ENCODE assay signal across 10 mouse cellular contexts in the genomic region with DNA sequence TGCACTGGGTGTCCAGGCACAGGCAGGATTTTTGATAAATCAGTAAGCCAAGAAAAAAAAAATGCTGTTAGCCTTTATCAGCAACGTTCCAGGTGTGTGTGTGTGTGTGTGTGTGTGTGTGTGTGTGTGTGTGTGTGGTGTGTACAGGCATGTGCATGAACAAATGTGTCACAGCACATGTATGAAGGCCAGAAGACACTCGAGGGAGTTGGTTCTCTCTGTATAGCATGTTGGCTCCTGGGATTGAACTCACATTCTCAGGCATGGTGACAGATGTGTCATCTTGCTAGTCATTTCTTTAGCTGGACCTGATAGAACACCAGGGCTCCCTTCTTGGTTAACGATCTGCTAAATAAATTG.
A peak's percentile ranks its signal among the peaks of the same experiment; 100 is the strongest.
DNase-seq lines count a peak whose midpoint lies in the region; ATAC-seq and TF ChIP-seq lines count a peak whose summit lies in the region.
"Had no signal": no experiment of that assay in that cellular context is flagged by ENCODE, and none has a peak within 500 bp of the region (broad histone marks: within the 10 kb centered on the region; RNA-seq: fewer than 3 reads in every experiment).

No protein-coding gene starts in this region.

- no peak for TF ChIP-seq CTCF in G1E (IDR thresholded peaks at IDR 0.05; ENCODE audit: low read depth, low read length)
- TF ChIP-seq CTCF in kidney, adult 2 months (conservative IDR thresholded peaks at IDR 0.05; ENCODE audit: insufficient read depth, insufficient read length, low read depth, low read length) = no peak

- H3K9me3 ChIP-seq in intestine, embryonic 14.5 days (ENCODE audit: control insufficient read depth, low read length) = no peaks in the 10 kb centered on the region
- H3K9me3 ChIP-seq in intestine, embryonic 16.5 days (ENCODE audit: control insufficient read depth, low read length) = no peaks in the 10 kb centered on the region
- no peaks in the 10 kb centered on the region for H3K9me3 ChIP-seq in G1E (replicated peaks)
- H3K9me3 ChIP-seq in forebrain, embryonic 14.5 days (replicated peaks; ENCODE audit: control insufficient read depth, low read length) = no peaks in the 10 kb centered on the region
- no peaks in the 10 kb centered on the region for H3K9me3 ChIP-seq in liver, embryonic 16.5 days (replicated peaks; ENCODE audit: control insufficient read depth, low read length)
- H3K9me3 ChIP-seq: embryonic facial prominence, embryonic 15.5 days; intestine, embryonic 15.5 days had no signal

- 0 out of 2 replicates have a peak, but pooled peaks have one; percentile 22 for ATAC-seq in intestine, embryonic 14.5 days (replicated peaks; ENCODE audit: low FRiP score, low TSS enrichment, low read depth)
- ATAC-seq in intestine, embryonic 16.5 days = no peak
- ATAC-seq in G1E (ENCODE audit: extremely low read depth, insufficient number of reproducible peaks, low FRiP score, poor library complexity, severe bottlenecking) = no peak
- peak; percentile 13; the same call in 1 of the 2 replicates for ATAC-seq in forebrain, embryonic 14.5 days
- no peak; the same call in 1 of the 2 replicates for ATAC-seq in liver, embryonic 16.5 days (ENCODE audit: low read depth)

- H3K9ac ChIP-seq in intestine, embryonic 14.5 days (ENCODE audit: low read length) = no peak overlapping the region
- no peak overlapping the region for H3K9ac ChIP-seq in intestine, embryonic 16.5 days (ENCODE audit: low read depth, low read length)
- no peak overlapping the region for H3K9ac ChIP-seq in forebrain, embryonic 14.5 days (ENCODE audit: low read length)
- H3K9ac ChIP-seq in liver, embryonic 16.5 days (ENCODE audit: low read depth, low read length) = peak overlapping the region; percentile 32
- H3K9ac ChIP-seq: embryonic facial prominence, embryonic 15.5 days; intestine, embryonic 15.5 days had no signal

- H3K36me3 ChIP-seq in intestine, embryonic 14.5 days (ENCODE audit: control insufficient read depth, insufficient read depth, low read length) = no peaks in the 10 kb centered on the region
- no peaks in the 10 kb centered on the region for H3K36me3 ChIP-seq in intestine, embryonic 16.5 days (ENCODE audit: control insufficient read depth, insufficient read depth, low read length)
- H3K36me3 ChIP-seq in G1E (replicated peaks) = no peaks in the 10 kb centered on the region
- no peaks in the 10 kb centered on the region for H3K36me3 ChIP-seq in forebrain, embryonic 14.5 days (ENCODE audit: control insufficient read depth, insufficient read depth, low read length)
- no peaks in the 10 kb centered on the region for H3K36me3 ChIP-seq in liver, embryonic 16.5 days (ENCODE audit: control insufficient read depth, insufficient read depth)
- H3K36me3 ChIP-seq in kidney, adult 2 months (ENCODE audit: control insufficient read depth, insufficient read depth, low read length) = no peaks in the 10 kb centered on the region
- H3K36me3 ChIP-seq: embryonic facial prominence, embryonic 15.5 days; intestine, embryonic 15.5 days had no signal

- TF ChIP-seq POLR2A in kidney, adult 2 months (IDR thresholded peaks at IDR 0.05; ENCODE audit: low read depth, low read length) = no peak

- no peak overlapping the region for H3K27ac ChIP-seq in intestine, embryonic 14.5 days (ENCODE audit: low read depth)
- H3K27ac ChIP-seq in intestine, embryonic 16.5 days (ENCODE audit: low read length) = no peak overlapping the region
- no peak overlapping the region for H3K27ac ChIP-seq in forebrain, embryonic 14.5 days (ENCODE audit: low read depth, low read length)
- peak overlapping the region; percentile 42 for H3K27ac ChIP-seq in liver, embryonic 16.5 days (ENCODE audit: low read length)
- H3K27ac ChIP-seq in kidney, adult 2 months (ENCODE audit: insufficient read depth, low read depth, low read length) = no peak overlapping the region
- H3K27ac ChIP-seq: embryonic facial prominence, embryonic 15.5 days; intestine, embryonic 15.5 days had no signal

- no peak for DNase-seq in intestine, embryonic 14.5 days (ENCODE audit: low spot score)
- no peak for DNase-seq in G1E (ENCODE audit: low spot score)
- no peak for DNase-seq in forebrain, embryonic 14.5 days (ENCODE audit: low spot score)
- no peak for DNase-seq in kidney, adult 2 months
- DNase-seq in right cerebral cortex, postnatal 25 days = no peak
- no peak for DNase-seq in adrenal gland, postnatal 4 days (ENCODE audit: low spot score in 2 of 2)

- no peaks in the 10 kb centered on the region for H3K4me1 ChIP-seq in intestine, embryonic 14.5 days (replicated peaks; ENCODE audit: control insufficient read depth, insufficient read depth, low read length)
- H3K4me1 ChIP-seq in intestine, embryonic 16.5 days (ENCODE audit: control insufficient read depth, insufficient read depth, low read length) = no peaks in the 10 kb centered on the region
- H3K4me1 ChIP-seq in G1E (ENCODE audit: insufficient read depth, low read depth, low read length) = peaks cover 77% of the 10 kb centered on the region
- H3K4me1 ChIP-seq in forebrain, embryonic 14.5 days (ENCODE audit: control insufficient read depth, insufficient read depth, low read length) = 0 out of 2 replicates have a peak, but pooled peaks cover 2% of the 10 kb centered on the region
- peaks cover 42% of the 10 kb centered on the region for H3K4me1 ChIP-seq in liver, embryonic 16.5 days (ENCODE audit: control insufficient read depth, low read depth, low read length)
- H3K4me1 ChIP-seq in kidney, adult 2 months (ENCODE audit: control insufficient read depth, insufficient read depth, low read length) = no peaks in the 10 kb centered on the region
- H3K4me1 ChIP-seq: embryonic facial prominence, embryonic 15.5 days; intestine, embryonic 15.5 days had no signal

- H3K27me3 ChIP-seq in intestine, embryonic 14.5 days (replicated peaks; ENCODE audit: control insufficient read depth, insufficient read depth, low read length) = no peaks in the 10 kb centered on the region
- no peaks in the 10 kb centered on the region for H3K27me3 ChIP-seq in intestine, embryonic 16.5 days (replicated peaks; ENCODE audit: control insufficient read depth, insufficient read depth, low read length)
- no peaks in the 10 kb centered on the region for H3K27me3 ChIP-seq in G1E (ENCODE audit: insufficient read depth, low read length)
- H3K27me3 ChIP-seq in forebrain, embryonic 14.5 days (replicated peaks; ENCODE audit: control insufficient read depth, insufficient read depth, low read length) = no peaks in the 10 kb centered on the region
- H3K27me3 ChIP-seq in liver, embryonic 16.5 days (ENCODE audit: control insufficient read depth, insufficient read depth, low read depth, low read length) = no peaks in the 10 kb centered on the region; the same call in 1 of the 2 replicates
- H3K27me3 ChIP-seq in kidney, adult 2 months (replicated peaks; ENCODE audit: control insufficient read depth, insufficient read depth, low read length) = no peaks in the 10 kb centered on the region
- H3K27me3 ChIP-seq: embryonic facial prominence, embryonic 15.5 days; intestine, embryonic 15.5 days had no signal

- 72% methylated on average over 3 of the region's 3 CpGs for WGBS in intestine, embryonic 14.5 days
- WGBS in intestine, embryonic 16.5 days = 66% methylated on average over 3 of the region's 3 CpGs
- 54% methylated on average over 3 of the region's 3 CpGs for WGBS in forebrain, embryonic 14.5 days
- 40% methylated on average over 3 of the region's 3 CpGs for WGBS in liver, embryonic 16.5 days (ENCODE audit: insufficient replicate concordance)
- 38% methylated on average over 3 of the region's 3 CpGs for WGBS in kidney, adult 2 months

- no peak overlapping the region for H3K4me2 ChIP-seq in intestine, embryonic 14.5 days (ENCODE audit: low read length)
- H3K4me2 ChIP-seq in intestine, embryonic 16.5 days (ENCODE audit: low read depth, low read length) = no peak overlapping the region
- no peak overlapping the region for H3K4me2 ChIP-seq in forebrain, embryonic 14.5 days (ENCODE audit: low read length)
- peak overlapping the region; percentile 26; the same call in 1 of the 2 replicates for H3K4me2 ChIP-seq in liver, embryonic 16.5 days (ENCODE audit: low read depth, low read length)
- H3K4me2 ChIP-seq: embryonic facial prominence, embryonic 15.5 days; intestine, embryonic 15.5 days had no signal

- H3K4me3 ChIP-seq in intestine, embryonic 14.5 days (ENCODE audit: low read depth, low read length) = no peak overlapping the region
- no peak overlapping the region for H3K4me3 ChIP-seq in intestine, embryonic 16.5 days (ENCODE audit: low read length)
- H3K4me3 ChIP-seq in G1E (ENCODE audit: low read depth, low read length) = peak overlapping the region; percentile 13; the same call in 1 of the 2 replicates
- H3K4me3 ChIP-seq in forebrain, embryonic 14.5 days (ENCODE audit: low read depth, low read length) = no peak overlapping the region
- no peak overlapping the region for H3K4me3 ChIP-seq in liver, embryonic 16.5 days (ENCODE audit: low read depth, low read length)
- no peak overlapping the region for H3K4me3 ChIP-seq in kidney, adult 2 months (ENCODE audit: insufficient read depth, low read depth, low read length)
- H3K4me3 ChIP-seq: embryonic facial prominence, embryonic 15.5 days; intestine, embryonic 15.5 days had no signal

Comparison
In these comparisons a context has a peak if more than half of its experiments do, and no peak if none do; other contexts are left out.
1. ATAC-seq: peak in intestine, embryonic 14.5 days (single experiment) and forebrain, embryonic 14.5 days (single experiment); none in intestine, embryonic 16.5 days (single experiment), G1E (single experiment) and liver, embryonic 16.5 days (single experiment).